Mouse (Mus musculus): ENCODE data around the gene Satl1. TPM values are rescaled to one million over a fixed set of nuclear protein-coding genes. Genes with fewer than 3 reads are reported as not detected.

Satl1 gene
- polyA plus RNA-seq, 1 experiment from 2014 or later = not detected

Other genes starting within 250 kb of the Satl1 start
- not detected in 2 replicates for gene 4933403O08Rik, start 167.7 kb downstream of the Satl1 start, polyA plus RNA-seq (2016; fragmentation: Nextera tagmentation; extraction: Ambion mirVana)
- 64.4 and 69.0 TPM in 2 replicates for gene Apool, start 95.4 kb downstream of the Satl1 start, polyA plus RNA-seq (2016; fragmentation: Nextera tagmentation; extraction: Ambion mirVana)
- not detected in 2 replicates for gene 2010106E10Rik, start 88.5 kb upstream of the Satl1 start, polyA plus RNA-seq (2016; fragmentation: Nextera tagmentation; extraction: Ambion mirVana)
- gene Zfp711, start 193.7 kb upstream of the Satl1 start, polyA plus RNA-seq (2016; fragmentation: Nextera tagmentation; extraction: Ambion mirVana) = 19.0 TPM in 2 replicates

Data from embryonic facial prominence, embryonic 12.5 days (tissue).